Mouse (Mus musculus): ENCODE measurements at regions not wholly inside any gene's neighbourhood (a gene's known extent, or its start where the extent isn't known, plus 50 kb on each side); places are given as distances from the start of the nearest gene placed in this dataset.

- TF ChIP-seq CTCF (IDR thresholded peaks at IDR 0.05; ENCODE audit: low read depth, low read length) (no peak), POLR2A (IDR thresholded peaks at IDR 0.05; ENCODE audit: borderline replicate concordance, low read depth, low read length) (no peak)
Measured at GRCm38 (mm10) chr15:67840671-67841070, 1340.0 kb upstream of the Lrrc6 start.
